Mouse (Mus musculus): Measurements from ENCODE around the gene Kcnh4. TPM values are rescaled to one million over a fixed set of nuclear protein-coding genes. Genes with fewer than 3 reads are reported as not detected.

Gene Kcnh4
- total RNA-seq, 4 experiments from 2014 or later = not detected

DNA sequence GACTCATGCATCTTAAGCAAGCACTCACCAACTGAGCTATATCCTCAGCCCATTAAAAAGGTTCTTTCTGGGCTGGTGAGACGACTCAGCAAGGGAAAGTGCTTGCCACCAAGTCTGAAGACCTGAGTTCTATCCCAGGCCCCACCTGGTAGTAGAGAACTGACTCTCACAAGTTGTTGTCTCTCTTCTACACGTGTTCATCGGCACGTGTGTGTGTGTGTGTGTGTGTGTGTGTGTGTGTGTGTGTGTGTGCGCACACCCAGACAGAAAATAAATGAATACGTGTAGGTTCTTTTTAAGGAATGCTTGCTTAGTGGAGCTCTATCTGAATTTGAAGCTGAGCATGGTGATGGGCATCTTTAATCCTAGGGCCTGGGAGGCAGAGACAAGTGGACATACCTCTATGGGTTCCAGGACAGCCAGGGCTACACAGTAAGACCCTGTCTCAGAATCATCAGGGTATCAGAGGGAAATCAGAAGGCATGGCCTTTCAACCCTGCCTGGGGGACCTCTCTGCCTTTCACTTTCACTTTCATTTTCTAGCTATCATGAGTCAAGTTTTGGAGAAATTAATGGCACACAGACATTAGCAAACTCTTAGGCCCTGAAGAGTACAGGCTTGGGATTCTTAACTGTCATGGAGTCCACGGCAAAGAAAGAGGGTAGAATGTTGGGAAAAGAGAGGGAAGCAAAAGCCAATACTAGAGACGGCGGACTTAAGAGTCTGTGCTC lies 24.4 kb downstream of the Kcnh4 start:
- no peak for DNase-seq (ENCODE audit: low spot score in 2 of 2)

- no peak for DNase-seq (ENCODE audit: low spot score in 2 of 2)
Observed at GRCm38 (mm10) chr11:100730477-100731205, 29.1 kb downstream of the Kcnh4 start.

- no peak for DNase-seq (ENCODE audit: low spot score in 2 of 2)
Observed at GRCm38 (mm10) chr11:100729976-100730375, 29.8 kb downstream of the Kcnh4 start.

GRCm38 (mm10) chr11:100728601-100729000 lies 31.1 kb downstream of the Kcnh4 start:
- peak in 1 of 2 experiments; percentile 35 for DNase-seq (ENCODE audit: low spot score in 2 of 2)

GRCm38 (mm10) chr11:100727201-100727600 lies 32.5 kb downstream of the Kcnh4 start:
- DNase-seq (ENCODE audit: low spot score in 2 of 2) = no peak

GRCm38 (mm10) chr11:100724919-100725512 lies 34.7 kb downstream of the Kcnh4 start:
- no peak for DNase-seq (ENCODE audit: low spot score in 2 of 2)

DNA sequence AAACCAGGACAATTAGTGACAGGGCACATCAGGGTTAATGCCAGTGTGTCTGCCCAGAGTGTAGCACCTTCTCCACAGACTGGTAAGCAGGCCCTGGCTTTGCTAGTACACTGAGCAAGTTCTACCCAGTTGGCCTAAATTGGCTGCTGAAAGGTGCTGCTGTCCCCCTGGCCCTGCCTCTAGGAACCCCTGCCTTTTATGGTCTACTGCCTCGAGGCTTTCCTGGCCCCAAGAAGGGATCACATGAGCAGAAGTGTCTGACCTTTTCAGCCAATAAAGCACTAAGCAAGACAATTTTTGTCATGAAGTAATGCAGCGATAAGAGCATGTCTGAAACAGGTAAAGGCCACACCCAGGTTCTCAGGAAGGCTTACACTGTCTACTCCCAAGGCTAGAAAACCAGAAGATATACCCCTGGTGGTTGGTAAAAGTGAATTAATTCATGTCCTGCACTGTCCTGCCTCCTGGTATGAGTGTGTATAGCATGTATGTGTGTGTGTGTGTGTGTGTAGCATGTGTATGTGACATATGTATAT lies 37.2 kb downstream of the Kcnh4 start:
- DNase-seq (ENCODE audit: low spot score in 2 of 2) = no peak

DNA sequence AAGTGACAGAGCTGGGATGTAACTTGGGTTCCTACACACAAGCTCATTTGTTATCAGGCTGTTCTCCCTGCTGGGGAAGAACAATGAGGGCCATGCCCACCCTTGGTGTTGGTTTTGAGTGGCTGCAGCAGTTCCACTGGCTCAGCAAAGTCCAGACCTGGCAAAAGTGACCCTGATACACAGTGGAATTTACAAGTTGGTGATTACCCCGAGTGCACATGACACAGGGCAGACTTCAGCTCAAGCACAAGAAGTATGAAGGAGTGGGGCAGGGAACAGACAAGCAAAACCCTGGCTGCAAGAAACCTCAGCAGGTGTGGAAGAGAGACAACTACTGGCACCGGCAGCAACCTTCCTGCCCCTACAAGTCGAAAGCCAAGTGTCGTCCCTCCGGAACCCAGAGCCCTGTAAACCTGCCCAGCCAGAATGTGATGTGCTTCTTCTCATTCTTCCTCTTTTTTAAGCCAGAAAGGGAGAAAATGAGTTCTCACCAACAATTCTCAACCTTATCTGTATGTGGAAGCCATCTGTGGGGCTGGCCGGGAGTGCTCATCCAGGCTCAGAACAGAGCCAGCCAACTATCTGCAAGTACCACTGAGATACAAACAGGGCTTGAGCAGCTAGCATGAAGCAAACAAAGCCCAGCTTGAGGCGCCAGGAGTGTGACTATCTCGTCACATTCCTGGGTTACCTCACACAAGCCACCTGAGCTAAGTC lies 37.8 kb downstream of the Kcnh4 start:
- DNase-seq (ENCODE audit: low spot score in 2 of 2) = no peak

DNA sequence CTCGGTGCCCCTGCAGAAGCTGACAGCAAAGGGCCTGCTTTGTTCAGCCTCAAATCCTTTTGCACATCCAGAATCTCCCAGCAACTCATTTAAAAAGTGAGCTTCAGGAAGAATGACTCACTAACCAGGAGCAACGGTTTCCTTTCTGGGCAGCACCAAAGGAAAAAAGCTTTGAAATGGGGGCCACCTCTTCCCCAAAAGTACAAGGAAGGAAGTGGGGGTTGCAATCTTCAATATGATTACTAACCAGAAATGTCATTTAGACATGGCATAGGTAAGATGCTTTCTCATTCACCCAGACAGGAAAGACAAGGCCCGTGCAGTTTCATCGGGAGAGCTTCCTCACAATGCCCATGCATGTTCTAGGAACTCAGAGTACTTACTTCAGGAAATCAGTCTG lies 38.5 kb downstream of the Kcnh4 start:
- DNase-seq (ENCODE audit: low spot score in 2 of 2) = no peak

DNA sequence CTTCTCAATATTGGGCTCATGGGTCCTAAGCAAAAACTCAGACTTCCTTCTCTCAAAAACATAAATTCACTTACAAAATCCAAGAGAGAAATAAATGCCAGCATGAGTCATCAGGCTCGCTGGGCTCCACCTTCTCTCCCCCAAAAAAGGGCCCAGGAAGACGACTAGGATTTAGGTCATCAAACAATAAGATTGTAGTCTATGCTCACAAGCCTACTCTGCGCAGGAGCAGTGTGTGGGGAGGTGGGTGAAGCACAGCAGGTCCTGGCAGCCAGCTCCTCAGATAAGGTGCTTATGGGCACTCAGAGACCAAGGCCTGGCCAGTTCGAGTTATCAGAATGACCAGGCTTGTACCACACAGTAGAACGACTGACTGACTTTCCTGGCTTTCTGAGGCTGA lies 39.4 kb downstream of the Kcnh4 start:
- DNase-seq (ENCODE audit: low spot score in 2 of 2) = no peak

DNA sequence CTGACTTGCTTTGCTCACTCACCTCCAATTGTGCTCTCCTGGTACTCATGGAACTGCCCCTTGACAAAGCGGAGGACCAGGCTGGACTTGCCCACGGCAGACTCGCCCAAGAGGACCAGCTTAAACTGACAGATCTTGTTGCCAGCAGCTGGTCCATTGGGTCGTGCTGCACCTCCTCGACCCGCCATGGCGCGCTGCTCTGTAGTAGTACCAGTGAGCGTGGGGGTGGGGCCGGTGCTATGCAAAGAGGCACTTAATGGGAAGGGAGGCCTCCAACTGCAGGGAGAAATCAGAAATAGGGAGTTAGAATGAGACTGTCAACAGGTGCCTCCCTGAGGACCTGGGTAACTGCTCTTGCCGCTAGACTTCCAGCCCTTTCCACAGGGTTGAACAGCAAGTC lies 39.8 kb downstream of the Kcnh4 start:
- no peak for DNase-seq (ENCODE audit: low spot score in 2 of 2)

DNA sequence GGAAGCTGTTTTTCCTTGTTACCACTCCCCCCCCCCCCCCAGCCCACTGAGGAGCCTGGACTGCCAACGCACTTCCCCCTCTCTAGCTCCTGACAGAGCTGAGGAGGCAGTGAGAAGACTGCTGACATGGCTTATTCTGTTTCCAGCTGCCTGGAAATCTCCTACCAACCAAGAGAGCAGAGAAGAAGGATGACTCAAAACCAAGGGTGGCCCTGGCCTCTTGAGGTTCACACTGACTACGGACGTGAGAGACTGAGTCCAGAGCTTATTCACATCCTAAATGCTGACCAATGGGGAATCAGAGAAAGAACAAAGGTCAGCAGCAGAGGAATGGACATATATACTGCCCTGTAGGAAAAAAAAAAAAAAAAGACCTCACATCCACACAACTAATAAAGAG lies 40.4 kb downstream of the Kcnh4 start:
- DNase-seq (ENCODE audit: low spot score in 2 of 2) = no peak

DNA sequence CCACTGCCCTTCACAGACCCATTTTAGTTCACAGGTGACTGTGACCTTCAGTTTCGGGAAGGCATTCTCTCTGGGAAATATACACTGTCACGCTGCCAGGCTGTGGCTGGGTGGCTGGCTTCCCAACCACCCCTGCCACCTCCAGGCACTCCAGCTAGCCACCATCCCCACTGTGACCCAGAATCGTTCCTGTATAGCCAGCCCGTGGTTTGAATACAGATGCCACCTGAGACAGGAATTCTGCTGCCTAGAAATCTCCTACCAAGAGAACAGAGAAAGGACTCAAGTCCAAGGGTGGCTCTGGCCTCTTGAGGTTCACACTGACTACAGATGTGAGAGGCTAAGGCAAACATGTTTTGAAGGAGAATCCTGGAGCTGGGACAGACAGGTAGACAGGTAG lies 40.9 kb downstream of the Kcnh4 start:
- no peak for DNase-seq (ENCODE audit: low spot score in 2 of 2)

GRCm38 (mm10) chr11:100718462-100718861 lies 41.3 kb downstream of the Kcnh4 start:
- DNase-seq (ENCODE audit: low spot score in 2 of 2) = no peak

GRCm38 (mm10) chr11:100716649-100717048 lies 43.1 kb downstream of the Kcnh4 start:
- DNase-seq (ENCODE audit: low spot score in 2 of 2) = no peak

DNA sequence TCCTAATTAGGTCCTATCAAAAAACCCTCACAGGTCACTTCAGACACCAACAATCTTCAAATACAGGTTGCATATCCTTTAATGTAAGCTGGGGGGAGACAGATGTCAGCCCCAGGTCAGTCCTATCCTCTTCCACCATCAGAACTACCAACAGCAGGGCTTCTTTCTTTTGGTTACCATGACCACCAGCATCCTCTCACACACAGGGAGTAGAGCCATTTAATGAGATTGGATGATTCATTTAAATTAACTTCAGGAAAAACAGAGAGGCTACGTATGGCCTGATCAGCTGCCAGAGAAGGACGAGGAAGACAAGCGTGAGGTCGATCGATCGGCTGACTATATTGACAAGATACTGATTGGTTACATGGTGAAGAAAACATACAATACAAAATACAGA lies 44.8 kb downstream of the Kcnh4 start:
- no peak for DNase-seq (ENCODE audit: low spot score in 2 of 2)

GRCm38 (mm10) chr11:100714534-100714915 lies 45.2 kb downstream of the Kcnh4 start:
- DNase-seq (ENCODE audit: low spot score in 2 of 2) = peak; percentile 66 to 67

DNA sequence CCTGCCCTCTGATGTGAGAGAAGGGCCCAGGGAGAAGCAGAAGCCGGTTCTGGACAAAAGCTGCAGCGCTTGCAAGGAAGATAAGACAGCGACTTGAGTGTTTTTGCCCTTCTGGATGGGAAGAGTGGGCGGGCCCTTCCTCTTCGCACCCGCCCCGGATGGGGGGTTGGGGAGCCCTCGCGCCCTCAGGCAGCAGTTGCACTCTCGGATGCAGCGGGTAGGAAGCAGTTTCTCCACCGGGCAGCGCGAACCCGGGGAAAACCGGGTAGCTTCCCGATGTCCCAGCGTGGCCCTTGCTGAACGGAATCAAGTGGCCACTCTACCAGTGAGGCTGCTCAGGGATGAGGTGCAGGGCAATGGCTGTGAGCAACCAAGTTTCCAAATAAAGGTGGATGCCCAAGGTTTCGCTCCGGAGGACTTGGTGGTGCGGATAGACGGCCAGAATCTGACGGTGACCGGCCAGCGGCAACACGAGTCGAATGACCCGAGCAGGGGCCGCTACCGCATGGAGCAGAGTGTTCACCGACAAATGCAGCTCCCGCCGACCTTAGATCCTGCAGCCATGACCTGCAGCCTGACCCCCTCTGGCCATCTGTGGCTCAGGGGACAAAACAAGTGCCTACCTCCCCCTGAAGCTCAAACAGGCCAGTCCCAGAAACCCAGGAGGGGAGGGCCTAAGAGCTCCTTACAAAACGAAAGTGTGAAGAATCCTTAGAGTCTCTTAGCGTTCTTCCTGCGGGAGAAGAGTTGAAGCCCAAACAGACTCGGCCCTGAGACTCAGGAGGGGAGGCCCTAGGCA lies 45.8 kb downstream of the Kcnh4 start, which contains the start of gene Hspb9:
Hspb9 (plus strand) TSS at position 116 of the 799 bp plus-strand sequence.
- peak in 1 of 2 experiments; percentile 36 for DNase-seq (ENCODE audit: low spot score in 2 of 2)

DNA sequence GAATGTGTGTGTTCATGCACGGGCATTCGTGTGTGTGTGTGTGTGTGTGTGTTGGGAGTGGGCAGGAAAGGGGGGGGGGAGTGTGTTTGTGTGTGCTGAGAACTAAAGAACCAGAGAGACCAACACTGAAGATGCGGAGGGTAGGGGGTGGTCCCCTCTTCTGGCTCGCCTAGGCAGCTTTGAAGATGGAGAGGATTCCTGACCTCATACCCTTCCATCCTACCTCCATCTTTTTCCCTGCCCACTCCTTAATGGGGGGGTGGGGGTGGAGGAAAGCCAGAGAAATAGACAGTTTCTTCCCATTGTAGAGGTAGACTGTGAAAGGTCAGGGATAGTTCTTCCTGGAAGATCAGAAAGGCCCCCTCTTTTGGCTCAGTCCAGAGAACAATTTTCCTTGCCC lies 46.6 kb downstream of the Kcnh4 start:
- no peak for DNase-seq (ENCODE audit: low spot score in 2 of 2)

DNA sequence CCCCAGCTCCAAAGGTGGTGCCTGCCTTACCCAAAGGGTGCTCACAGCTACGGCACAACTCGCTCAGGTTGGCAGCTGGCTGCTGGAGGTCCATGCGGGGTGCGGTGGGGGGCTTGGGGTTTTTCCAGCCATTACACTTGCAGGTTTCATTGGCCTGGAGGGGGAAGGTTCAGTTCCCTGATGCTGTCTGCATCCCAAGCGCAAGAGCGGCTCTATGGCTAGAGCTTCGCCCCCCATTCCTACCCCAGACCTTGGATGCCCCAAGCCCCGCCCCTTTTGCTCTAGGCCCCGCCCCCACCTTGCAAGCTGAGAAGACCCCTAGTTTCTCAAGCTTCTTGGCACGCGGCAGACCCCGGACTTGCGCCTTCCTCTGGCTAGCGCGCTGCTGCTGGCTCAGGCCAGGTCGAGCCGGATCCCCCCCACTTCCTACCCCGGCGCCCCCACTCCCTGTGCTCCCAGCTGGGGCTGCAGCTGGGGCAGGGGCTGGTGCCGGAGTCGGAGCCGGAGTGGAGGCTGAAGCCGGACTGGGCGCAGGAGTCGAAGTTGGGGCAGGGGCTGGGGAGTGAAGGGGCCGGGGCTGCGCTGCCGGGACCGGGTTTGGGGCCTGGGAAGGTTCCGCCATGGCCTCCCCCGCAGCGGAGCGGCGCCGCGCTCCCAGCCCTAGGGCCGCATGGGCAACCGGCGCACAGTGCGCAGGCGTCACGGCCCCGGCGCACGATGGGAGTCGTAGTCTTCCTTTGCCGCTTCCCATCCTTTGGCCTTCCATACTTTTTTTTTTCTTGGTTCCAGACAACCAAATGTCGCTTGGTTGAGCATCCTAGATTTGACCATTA lies 47.7 kb downstream of the Kcnh4 start, which contains the start of gene Kat2a:
Kat2a (minus strand) TSS at position 683 of the 833 bp plus-strand sequence.
- DNase-seq (ENCODE audit: low spot score in 2 of 2) = peak; percentile 59 to 80

Data from gastrocnemius, adult 8-10 months (tissue).